Mouse (Mus musculus): ENCODE measurements at regions not wholly inside any gene's neighbourhood (a gene's known extent, or its start where the extent isn't known, plus 50 kb on each side); places are given as distances from the start of the nearest gene placed in this dataset.

DNA sequence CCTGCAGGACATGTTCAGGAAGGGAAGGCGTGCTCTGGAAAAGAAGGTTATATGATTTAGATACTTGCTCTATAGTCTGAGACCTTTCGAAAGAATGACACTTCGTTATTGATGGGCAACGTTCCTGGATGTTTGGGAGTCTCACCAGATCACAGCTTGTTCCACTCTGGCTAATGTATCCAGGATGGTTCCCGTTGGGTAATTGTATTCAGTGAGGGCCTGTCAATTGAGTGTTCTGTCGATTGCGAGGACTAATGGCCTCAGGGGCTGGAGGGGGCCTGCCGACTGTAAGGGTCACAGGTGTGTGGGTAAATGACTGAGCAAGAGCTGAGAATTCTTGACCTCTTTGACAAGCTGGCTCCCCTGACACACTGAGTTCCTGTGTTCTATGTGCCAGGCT lies 62.4 kb upstream of the Sdk2 start:
- Histone ChIP-seq H3K9me3 (replicated peaks) (no peaks in the 10 kb centered on the region), H3K27ac (replicated peaks) (no peak overlapping the region), H3K36me3 (no peaks in the 10 kb centered on the region), H3K4me3 (replicated peaks) (no peak overlapping the region), H3K9ac (no peak overlapping the region), H3K27me3 (peaks cover 4% of the 10 kb centered on the region; the same call in 1 of the 2 replicates), H3K4me1 (0 out of 2 replicates have a peak, but pooled peaks cover 4% of the 10 kb centered on the region), H3K4me2 (replicated peaks) (no peak overlapping the region)
- no peak for ATAC-seq (ENCODE audit: insufficient number of reproducible peaks, low FRiP score, low TSS enrichment, low read depth)
- WGBS = 35% methylated on average over 8 of the region's 8 CpGs

DNA sequence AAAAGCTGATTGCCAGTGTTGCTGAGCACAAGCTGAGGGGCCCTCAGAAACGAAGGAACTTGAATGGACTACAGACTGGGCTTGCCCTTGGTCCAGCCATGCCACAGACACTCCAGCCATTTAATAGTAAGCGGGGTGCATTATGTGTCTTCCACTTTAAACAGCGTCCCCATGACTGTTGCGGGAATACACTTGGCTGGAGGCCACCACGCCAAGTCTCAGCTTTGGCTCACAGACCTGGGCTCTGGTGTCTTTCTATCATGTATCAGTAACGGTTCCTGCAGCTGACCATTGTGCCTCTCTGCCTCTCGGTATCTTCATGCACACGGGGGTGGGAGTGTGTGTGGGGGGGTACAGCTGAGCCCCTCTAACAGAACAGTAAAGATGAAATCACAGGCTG lies 62.0 kb upstream of the Sdk2 start:
- Histone ChIP-seq H3K4me1 (0 out of 2 replicates have a peak, but pooled peaks cover 4% of the 10 kb centered on the region), H3K4me3 (replicated peaks) (no peak overlapping the region), H3K27ac (replicated peaks) (no peak overlapping the region), H3K9me3 (replicated peaks) (no peaks in the 10 kb centered on the region), H3K4me2 (replicated peaks) (no peak overlapping the region), H3K9ac (no peak overlapping the region), H3K36me3 (no peaks in the 10 kb centered on the region), H3K27me3 (peaks cover 4% of the 10 kb centered on the region; the same call in 1 of the 2 replicates)
- 80% methylated on average over 8 of the region's 8 CpGs for WGBS
- no peak for ATAC-seq (ENCODE audit: insufficient number of reproducible peaks, low FRiP score, low TSS enrichment, low read depth)

DNA sequence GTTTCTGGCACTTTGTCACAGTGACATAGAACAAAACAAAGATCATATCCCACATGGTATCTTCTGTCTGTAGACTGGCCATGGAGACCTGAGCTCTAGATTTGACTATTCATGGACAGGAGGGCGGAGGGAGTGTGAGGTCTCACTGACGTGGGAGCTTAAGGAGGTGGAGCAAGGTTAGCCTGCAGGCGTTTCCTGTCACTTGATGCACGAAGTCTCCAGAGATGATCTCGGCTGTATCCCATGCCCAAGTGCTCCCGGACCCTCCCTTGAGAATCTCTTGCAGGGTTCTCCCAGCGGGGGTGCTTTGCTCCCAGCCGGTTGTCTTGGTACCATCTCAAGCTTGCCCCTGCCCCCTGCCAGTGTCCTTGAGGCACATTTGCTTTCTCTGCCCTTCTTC lies 60.6 kb upstream of the Sdk2 start:
- Histone ChIP-seq H3K9ac (no peak overlapping the region), H3K36me3 (no peaks in the 10 kb centered on the region), H3K27me3 (peaks cover 4% of the 10 kb centered on the region; the same call in 1 of the 2 replicates), H3K27ac (replicated peaks) (no peak overlapping the region), H3K4me1 (0 out of 2 replicates have a peak, but pooled peaks cover 4% of the 10 kb centered on the region), H3K4me3 (replicated peaks) (no peak overlapping the region), H3K9me3 (replicated peaks) (no peaks in the 10 kb centered on the region), H3K4me2 (replicated peaks) (no peak overlapping the region)
- 21% methylated on average over 8 of the region's 8 CpGs for WGBS
- no peak for ATAC-seq (ENCODE audit: insufficient number of reproducible peaks, low FRiP score, low TSS enrichment, low read depth)

DNA sequence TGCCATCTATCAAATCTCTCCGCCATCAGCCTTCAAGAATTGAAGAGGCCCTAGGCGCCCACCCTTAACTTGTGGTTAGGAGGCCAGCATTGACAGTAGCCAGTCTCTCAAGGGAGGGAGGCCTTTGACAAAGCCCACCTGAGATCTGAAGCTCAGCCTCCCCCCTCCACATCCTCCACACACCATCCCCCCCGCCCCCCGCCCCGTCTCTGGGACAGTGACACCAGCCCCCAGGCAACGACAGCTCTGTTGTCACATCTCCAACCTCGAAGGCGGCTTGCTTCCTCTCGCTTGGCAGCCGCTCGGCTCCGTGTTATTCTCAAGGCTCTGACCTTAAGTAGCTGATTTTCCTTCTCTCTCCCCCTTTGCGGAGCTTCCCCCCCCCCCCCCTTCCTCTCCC lies 55.3 kb upstream of the Sdk2 start:
- Histone ChIP-seq H3K4me3 (replicated peaks) (no peak overlapping the region), H3K4me2 (replicated peaks) (no peak overlapping the region), H3K4me1 (no peaks in the 10 kb centered on the region), H3K9me3 (replicated peaks) (no peaks in the 10 kb centered on the region), H3K36me3 (no peaks in the 10 kb centered on the region), H3K27ac (replicated peaks) (no peak overlapping the region), H3K27me3 (no peaks in the 10 kb centered on the region), H3K9ac (no peak overlapping the region)
- 28% methylated on average over 12 of the region's 13 CpGs for WGBS
- no peak for ATAC-seq (ENCODE audit: insufficient number of reproducible peaks, low FRiP score, low TSS enrichment, low read depth)

DNA sequence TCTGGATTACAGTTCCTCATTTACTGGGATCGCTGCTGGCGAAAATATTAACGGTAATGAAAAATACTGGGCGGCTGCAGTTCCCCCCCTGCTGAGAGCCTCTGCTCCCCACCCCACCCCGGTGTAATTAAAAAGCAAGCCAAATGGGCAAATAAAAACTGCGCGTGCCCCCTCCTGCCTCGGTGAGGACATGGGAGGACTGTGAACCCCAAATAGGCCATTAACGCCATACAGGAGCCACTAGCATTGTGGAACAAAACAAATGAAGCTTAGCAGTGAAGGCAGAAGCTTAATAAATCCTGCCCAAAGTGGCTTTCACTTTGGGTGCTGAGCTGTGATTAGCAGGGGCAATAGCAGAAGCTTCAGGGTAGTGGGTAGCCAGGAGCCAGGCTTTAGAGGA lies 52.3 kb upstream of the Sdk2 start:
- Histone ChIP-seq H3K27ac (replicated peaks) (no peak overlapping the region), H3K9ac (no peak overlapping the region), H3K4me2 (replicated peaks) (no peak overlapping the region), H3K36me3 (no peaks in the 10 kb centered on the region), H3K4me3 (replicated peaks) (no peak overlapping the region), H3K27me3 (no peaks in the 10 kb centered on the region), H3K4me1 (peaks cover 7% of the 10 kb centered on the region), H3K9me3 (replicated peaks) (no peaks in the 10 kb centered on the region)
- WGBS = 82% methylated on average over 9 of the region's 9 CpGs
- no peak for ATAC-seq (ENCODE audit: insufficient number of reproducible peaks, low FRiP score, low TSS enrichment, low read depth)

Data from embryonic facial prominence, embryonic 15.5 days (tissue).